Mouse (Mus musculus): ENCODE data around the gene Cel. TPM values are rescaled to one million over a fixed set of nuclear protein-coding genes. Genes with fewer than 3 reads are reported as not detected.
A peak's percentile ranks its signal among the peaks of the same experiment; 100 is the strongest.

The Cel gene
- total RNA-seq, 2 experiments from 2014 or later = not detected

GRCm38 (mm10) chr2:28588574-28588973 is 25.4 kb upstream of the Cel start:
- no peak for DNase-seq
- intact Hi-C loops (cut with DNase I) = no loop called here

- DNase-seq = no peak
- intact Hi-C loops (cut with DNase I) = loop anchor here (2.0 kb wide), 2 partner anchors 37 to 69 kb away; no protein-coding TSS in a partner anchor
These were observed 22.5 kb upstream of the Cel start for GRCm38 (mm10) chr2:28585730-28586129.

DNA sequence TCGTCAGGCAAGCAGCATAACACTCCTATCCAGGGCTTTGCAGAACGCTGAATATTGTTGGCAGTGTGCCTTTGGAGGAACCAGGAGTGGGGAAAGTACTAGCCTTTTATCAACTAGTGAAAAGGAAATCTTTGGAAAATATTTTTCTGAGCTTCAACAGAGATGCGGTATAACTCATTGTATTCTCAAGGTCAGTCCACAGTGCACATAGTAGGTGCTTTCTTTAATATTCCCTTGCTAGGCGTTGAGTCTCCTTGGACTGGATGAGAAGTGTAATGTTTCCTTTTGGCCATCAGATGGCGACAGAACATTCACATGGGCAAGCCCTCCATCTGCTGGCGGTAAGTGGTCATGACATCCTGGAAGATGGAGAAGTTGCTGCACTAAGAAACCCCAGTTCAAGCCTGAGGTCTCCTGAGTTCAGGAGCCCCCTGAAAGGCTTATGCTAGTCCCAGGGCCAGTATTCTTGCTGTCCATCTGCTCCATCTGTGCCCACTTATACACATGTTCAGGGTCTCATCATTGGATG is 21.9 kb upstream of the Cel start:
- peak; percentile 75 to 85 for DNase-seq
- intact Hi-C loops (cut with DNase I) = loop anchor here (2.0 kb wide), 2 partner anchors 36 to 68 kb away; no protein-coding TSS in a partner anchor

DNA sequence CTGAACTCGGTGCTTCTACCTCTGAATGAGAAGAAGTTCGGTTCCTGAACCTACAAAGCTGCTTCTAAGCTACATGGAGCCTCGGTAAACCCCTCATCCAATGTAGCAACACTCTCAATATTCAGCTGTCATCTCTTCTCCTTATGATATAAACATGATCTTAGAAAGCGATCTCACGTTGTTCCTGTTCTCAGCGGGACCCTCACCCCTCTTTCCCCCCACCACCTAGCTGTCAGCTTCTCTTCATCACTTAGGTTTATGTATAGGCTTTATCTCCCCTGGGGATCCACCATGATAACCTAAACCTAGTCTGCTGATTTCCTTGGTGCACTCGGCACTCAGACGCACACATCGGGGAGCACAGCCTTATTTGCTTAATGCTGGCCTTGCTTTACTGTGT is 20.4 kb upstream of the Cel start, which contains the start of gene Gtf3c5:
Gene Gtf3c5, minus strand, starts transcription at position 101 of the 400 bp plus-strand sequence.
- no peak for DNase-seq
- intact Hi-C loops (cut with DNase I) = loop anchor here (2.0 kb wide), 2 partner anchors 35 to 67 kb away; no protein-coding TSS in a partner anchor

DNA sequence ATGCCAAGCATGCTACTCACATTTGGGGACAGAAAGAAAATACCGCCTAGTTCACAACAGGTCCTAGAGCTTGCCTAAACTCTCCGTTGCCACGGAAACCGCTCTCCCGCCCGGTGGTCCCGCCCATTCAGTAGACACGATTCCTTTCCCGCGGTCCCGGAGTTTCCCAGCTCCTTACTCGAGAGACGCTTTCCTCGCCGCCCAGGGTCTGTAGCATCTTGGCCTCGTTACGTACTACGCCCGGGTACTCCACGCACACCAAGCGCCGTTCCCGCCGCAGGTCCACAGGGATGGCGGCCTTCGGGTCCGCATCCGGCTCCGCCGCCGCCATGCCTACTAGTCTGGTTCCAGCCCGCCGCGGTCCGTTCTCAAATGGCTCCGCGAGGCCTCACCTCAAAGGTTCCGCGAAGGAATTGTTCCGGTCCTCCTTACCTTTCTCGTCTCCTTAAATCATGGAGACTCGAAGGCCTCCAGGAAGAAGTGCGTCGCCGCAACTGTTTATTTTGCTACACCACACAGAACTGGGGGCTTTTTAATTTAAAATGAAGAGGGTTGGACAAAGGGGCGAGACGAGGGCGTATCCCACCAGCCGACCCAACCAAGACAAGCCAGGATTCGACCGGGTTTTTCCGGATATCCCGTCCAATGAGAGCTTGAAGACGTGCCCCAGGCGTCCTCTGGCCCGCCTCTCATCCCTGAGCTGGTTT is 19.6 kb upstream of the Cel start:
- intact Hi-C loops (cut with DNase I) = no loop called here
- peak; percentile 89 to 92 for DNase-seq

GRCm38 (mm10) chr2:28578003-28578402 is 14.8 kb upstream of the Cel start:
- peak in 1 of 2 experiments; percentile 36 for DNase-seq

GRCm38 (mm10) chr2:28576815-28577214 is 13.6 kb upstream of the Cel start:
- intact Hi-C loops (cut with DNase I) = no loop called here
- DNase-seq = peak; percentile 38 to 55

More at GRCm38 (mm10) chr2:28578003-28578402, 14.8 kb upstream of the Cel start:
- intact Hi-C loops (cut with DNase I) = no loop called here

DNA sequence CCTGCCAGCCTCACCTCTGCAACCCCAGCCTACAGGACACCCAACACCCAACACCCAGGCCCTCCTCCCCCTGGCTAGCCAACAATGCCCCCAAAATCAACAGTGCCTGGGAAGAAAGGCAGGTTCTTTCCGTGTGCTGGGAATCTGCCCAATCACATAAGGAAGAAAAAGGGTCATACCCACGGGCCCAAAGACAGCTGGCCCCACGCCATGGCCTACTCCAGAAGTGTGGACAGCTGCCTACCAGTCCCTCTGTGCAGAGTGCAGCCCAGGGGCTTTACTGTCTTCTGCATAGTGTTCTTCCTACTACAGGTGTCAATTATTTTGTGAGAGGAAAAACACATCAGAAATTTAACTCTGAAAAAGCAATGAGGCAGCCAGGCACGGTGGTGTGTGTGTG is 12.1 kb upstream of the Cel start:
- intact Hi-C loops (cut with DNase I) = no loop called here
- DNase-seq = no peak

- peak; percentile 36 to 59 for DNase-seq
- intact Hi-C loops (cut with DNase I) = no loop called here
These were observed 6.7 kb upstream of the Cel start for GRCm38 (mm10) chr2:28569903-28570302.

- intact Hi-C loops (cut with DNase I) = no loop called here
- peak; percentile 21 to 37 for DNase-seq
These were observed 3.3 kb upstream of the Cel start for GRCm38 (mm10) chr2:28566545-28566944.

- intact Hi-C loops (cut with DNase I) = no loop called here
- no peak for DNase-seq
These were observed 1.2 kb upstream of the Cel start for GRCm38 (mm10) chr2:28564380-28564779.

GRCm38 (mm10) chr2:28563830-28564229 is 627 bp upstream of the Cel start:
- intact Hi-C loops (cut with DNase I) = no loop called here
- no peak for DNase-seq

GRCm38 (mm10) chr2:28557452-28557851 is 5.8 kb downstream of the Cel start:
- no peak for DNase-seq
- intact Hi-C loops (cut with DNase I) = no loop called here

DNA sequence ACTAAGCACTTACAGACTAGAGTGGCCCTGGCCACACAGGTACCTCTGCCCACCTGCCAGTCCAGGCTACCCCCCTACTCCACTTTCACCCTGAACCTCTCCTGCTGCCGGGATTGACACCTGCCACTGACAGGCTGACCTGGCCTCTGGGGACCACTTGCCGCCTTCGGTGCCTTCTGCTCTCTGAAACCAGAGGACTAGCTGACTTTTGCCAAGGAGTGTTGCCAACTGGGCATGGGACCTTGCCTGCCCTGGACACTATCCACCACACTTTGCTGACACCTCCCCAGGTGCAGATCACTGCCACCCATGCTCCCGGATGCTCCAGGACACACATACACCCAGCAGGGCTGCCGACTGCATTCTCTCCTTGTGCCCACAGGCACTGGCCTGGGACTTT is 10.9 kb downstream of the Cel start:
- DNase-seq = no peak
- intact Hi-C loops (cut with DNase I) = no loop called here

DNA sequence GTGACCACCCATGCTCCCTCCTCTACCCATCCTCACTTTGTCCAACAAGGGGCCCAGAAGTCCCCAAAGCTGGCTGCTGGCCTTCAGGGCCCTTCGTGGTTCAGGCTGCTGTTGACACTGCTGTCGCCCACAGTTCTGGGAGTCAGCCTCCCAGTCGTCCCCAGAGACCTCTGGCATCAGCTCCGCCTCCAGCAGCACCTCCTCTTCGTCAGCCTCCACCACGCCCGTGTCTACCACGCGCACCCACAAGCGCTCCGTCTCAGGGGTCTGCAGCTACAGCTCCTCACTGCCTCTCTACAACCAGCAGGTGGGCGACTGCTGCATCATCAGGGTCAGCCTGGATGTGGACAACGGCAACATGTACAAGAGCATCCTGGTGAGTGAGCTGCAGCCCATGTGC is 14.0 kb downstream of the Cel start:
- intact Hi-C loops (cut with DNase I) = loop anchor here (2.0 kb wide), 1 partner anchor 36 kb away; no protein-coding TSS in a partner anchor
- no peak for DNase-seq

GRCm38 (mm10) chr2:28547237-28548172 is 15.7 kb downstream of the Cel start:
- peak; percentile 88 to 93 for DNase-seq
- intact Hi-C loops (cut with DNase I) = loop anchor here (1.0 to 2.0 kb wide), 2 partner anchors 30 to 37 kb away; no protein-coding TSS in a partner anchor

- intact Hi-C loops (cut with DNase I) = no loop called here
- no peak for DNase-seq
These were observed 16.6 kb downstream of the Cel start for GRCm38 (mm10) chr2:28546560-28546959.

- DNase-seq = no peak
- intact Hi-C loops (cut with DNase I) = no loop called here
These were observed 17.2 kb downstream of the Cel start for GRCm38 (mm10) chr2:28545976-28546375.

DNA sequence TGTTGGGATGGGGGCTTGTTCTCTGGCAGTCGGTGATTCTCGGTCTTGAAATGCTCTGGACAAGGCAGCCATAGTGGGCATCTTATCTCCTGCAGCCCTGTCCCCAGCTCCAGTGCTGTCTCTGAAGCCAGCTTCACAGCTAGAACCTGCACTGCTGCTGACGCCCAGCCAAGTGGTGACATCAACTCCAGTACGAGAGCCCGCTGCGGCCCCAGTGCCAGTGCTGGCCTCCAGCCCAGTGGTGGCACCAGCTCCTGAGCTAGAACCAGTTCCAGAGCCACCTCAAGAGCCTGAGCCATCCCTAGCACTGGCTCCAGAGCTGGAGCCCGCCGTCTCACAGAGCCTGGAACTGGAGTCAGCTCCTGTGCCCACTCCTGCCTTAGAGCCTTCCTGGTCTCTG is 19.3 kb downstream of the Cel start:
- intact Hi-C loops (cut with DNase I) = loop anchor here (1.0 kb wide), 1 partner anchor 22 kb away; no protein-coding TSS in a partner anchor
- no peak for DNase-seq

- intact Hi-C loops (cut with DNase I) = no loop called here
- no peak for DNase-seq
These were observed 22.5 kb downstream of the Cel start for GRCm38 (mm10) chr2:28540587-28541227.

Data from heart, postnatal 14 days (tissue).